Mouse (Mus musculus): ENCODE data around the gene Srebf2. TPM values are rescaled to one million over a fixed set of nuclear protein-coding genes. Genes with fewer than 3 reads are reported as not detected.

Gene Srebf2
- total RNA-seq, 2 experiments from 2014 or later: 11.4 to 17.4 TPM

DNA sequence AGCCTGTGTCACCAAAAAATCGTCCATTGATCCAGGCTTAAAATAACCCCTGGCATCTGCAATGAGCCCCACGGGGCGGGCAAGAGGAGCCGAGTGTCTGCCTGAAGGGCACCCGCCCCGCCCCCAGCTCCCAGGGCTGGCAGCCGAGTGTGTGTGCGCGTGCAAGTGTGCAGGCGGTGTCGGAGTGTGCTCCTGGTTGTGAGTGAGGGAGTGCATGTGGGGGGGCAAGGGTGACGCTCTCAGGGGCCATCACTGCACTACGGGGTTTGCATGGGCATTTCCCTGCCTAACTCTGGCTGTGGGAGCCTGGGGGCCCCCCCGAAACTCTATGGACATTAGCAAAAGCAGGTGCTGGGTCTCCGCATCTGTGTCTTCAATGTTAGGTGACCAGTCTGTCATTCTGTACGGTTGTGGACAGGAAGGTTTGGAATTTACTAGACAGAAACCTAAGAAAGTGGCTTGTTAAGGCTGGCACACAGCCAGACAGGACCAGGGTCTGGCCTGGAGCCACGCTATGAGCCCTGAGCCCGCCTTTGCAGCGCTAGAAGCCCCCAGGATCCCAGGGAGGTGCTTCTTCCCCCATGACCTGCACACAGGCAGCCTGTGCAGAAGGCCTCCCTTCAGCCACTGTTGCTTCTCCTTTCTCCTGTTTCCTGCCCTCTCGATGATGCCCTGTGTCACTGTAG, 69.3 kb downstream of the Srebf2 start:
- intact Hi-C loops (cut with DNase I): no loop called here
- H3K4me3 ChIP-seq: no peak overlapping the region
- DNase-seq: no peak
- no peak overlapping the region for H3K27ac ChIP-seq
- TF ChIP-seq CTCF (IDR thresholded peaks at IDR 0.05): no peak

DNA sequence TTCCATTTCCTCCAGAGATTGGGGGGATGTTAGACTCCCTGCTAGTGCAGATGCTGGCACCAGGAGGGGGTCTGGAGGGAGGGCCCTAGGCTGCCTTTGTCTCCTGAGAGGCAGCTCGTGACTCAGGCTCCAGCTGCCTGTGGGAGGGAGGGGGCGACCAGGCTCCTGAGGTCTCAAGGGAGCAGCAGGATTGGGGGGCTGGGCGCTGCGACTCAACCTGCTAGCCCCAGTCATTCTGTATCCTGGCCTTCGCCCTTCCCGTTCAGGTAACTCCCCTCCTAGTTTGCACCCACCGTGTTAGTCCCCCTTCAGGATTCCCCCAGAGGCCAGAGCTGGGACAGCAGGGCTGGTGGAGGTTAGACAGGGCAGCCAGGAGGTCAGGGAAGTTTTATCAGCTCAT, 70.1 kb downstream of the Srebf2 start:
- no peak overlapping the region for H3K27ac ChIP-seq
- TF ChIP-seq CTCF (IDR thresholded peaks at IDR 0.05): no peak
- DNase-seq: no peak
- intact Hi-C loops (cut with DNase I): no loop called here
- H3K4me3 ChIP-seq: no peak overlapping the region

DNA sequence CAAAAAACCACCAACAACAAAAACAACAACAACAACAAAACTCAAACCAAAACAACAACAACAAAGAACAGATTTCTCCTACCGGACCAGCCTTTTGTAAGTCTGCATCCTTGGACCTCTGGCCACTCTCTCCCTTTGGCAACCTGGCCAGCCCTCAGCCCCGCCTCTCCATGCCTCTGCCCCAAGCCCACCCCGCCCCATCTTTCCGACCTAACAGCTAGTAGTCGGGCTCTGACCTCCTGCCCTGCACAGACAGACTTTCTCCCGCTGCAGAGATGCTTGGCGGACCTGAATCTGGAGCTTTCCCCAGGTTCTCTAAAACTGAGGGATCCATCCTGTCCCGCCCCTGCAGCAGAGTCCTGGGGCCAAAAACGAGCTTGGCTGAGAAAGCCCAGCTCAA, 71.0 kb downstream of the Srebf2 start:
- intact Hi-C loops (cut with DNase I): no loop called here
- H3K27ac ChIP-seq: no peak overlapping the region
- no peak for DNase-seq
- no peak for TF ChIP-seq CTCF (IDR thresholded peaks at IDR 0.05)
- H3K4me3 ChIP-seq: no peak overlapping the region

DNA sequence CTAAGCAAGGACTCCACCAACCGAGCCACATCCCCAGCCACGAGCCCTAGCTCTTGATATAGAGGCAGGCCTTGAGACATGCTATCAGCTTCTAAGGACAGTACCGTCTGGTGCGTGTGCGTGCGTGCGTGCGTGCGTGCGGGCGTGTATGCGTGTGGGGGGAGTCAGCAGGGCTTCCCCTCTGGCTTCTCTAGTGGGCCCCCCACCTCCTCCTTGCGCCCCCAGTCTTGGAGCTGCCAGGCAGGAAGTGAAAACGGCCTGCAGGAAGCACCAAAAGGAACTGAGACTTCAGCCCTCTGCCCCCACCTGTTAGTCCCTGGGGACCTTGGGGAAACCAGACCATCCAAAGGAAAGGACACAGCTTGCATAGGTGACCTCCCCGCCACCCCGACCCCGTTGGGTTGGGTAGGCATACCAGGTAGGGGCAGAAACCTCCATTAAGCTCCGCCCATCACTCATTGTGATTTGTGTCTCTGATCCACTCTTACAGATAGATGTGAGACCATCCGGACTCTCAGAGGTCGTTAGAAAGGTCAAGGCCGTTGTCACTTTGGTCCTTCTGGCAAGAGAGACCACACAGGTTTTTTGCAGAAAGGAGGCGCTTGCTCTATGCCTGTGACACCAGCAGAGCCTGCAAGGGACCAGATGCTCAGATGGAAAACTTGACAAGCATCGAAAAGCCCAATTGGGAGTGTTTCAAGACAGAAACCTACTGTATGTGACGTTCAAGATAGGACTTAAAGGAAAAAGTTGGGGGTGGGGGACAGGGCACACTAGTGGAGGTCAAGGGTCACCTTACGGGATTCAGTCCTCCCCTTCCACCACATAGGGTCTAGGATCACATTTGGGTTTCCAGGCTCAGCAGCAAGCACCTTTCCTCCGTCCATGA, 72.0 kb downstream of the Srebf2 start:
- DNase-seq: no peak
- no peak overlapping the region for H3K4me3 ChIP-seq
- no peak overlapping the region for H3K27ac ChIP-seq
- intact Hi-C loops (cut with DNase I): no loop called here
- no peak for TF ChIP-seq CTCF (IDR thresholded peaks at IDR 0.05)

DNA sequence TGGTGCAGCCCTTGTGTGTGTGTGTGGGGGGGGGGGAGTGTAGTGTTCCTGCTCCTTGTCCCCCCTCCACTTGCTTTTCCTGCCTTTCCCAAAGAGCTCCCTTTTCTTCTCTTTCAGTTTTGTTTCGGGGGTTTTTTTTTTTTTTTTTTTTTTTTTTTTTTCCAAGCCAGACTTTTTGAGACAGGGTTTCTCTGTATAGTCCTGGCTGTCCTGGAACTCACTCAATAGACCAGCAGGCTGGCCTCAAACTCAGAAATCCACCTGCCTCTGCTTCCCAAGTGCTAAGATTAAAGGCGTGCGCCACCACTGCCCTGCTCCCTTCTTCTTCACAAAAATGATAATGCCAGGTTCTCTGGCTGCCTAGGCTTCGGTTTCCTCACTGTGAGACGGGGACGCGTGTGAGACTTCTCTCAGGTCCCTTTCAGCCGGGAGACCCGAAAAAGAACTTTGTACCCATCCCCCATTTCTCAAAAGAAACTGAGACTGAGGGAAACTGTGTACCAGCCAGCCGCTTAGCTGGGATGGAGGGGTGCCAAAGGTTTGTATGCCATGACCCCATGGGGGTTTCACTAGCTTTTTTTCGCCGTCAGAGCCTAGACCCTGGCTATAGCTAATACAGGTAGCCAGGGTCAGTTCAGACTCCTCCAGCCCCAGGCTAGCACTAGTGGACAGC, 73.2 kb downstream of the Srebf2 start:
- no peak for TF ChIP-seq CTCF (IDR thresholded peaks at IDR 0.05)
- no peak for DNase-seq
- Histone ChIP-seq H3K4me3 (no peak overlapping the region), H3K27ac (no peak overlapping the region)
- intact Hi-C loops (cut with DNase I): no loop called here

DNA sequence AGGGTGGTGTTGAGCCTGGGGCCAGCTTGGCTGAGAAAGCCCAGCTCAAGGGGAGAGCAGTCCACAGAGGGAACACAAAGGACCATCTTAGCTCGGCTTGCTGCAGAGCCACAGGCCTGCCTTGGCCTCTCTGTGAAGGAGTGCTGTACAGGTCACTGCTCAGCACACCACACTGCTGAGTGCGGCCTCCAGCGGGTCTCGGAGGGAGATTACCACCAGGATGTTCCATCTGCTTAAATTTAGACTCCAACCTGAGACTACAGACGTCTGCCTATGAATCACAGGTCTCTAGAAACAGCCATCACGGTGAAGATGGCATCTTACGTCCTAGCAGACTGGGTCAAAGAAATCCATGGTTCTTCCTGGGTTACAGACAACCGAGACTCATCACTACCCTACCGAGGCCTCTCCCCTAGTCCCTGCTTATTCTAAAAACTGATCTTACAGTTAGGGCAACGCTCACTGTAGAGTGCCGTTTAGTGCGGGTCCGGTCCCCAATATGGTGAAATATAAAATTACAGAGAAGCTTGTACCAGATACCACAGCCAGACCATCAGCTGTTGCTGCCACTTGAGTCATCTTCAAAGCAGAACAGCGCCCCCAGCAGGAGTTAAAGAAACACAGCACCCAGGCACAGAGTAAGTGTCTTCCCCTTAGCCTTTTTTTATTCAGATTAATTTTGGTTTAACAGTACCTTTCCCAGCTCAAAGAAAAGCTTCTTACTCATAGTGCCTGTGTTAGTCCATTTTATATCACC, 74.3 kb downstream of the Srebf2 start:
- intact Hi-C loops (cut with DNase I): no loop called here
- no peak overlapping the region for H3K27ac ChIP-seq
- peak; percentile 40 for TF ChIP-seq CTCF (IDR thresholded peaks at IDR 0.05)
- H3K4me3 ChIP-seq: no peak overlapping the region
- DNase-seq: no peak

DNA sequence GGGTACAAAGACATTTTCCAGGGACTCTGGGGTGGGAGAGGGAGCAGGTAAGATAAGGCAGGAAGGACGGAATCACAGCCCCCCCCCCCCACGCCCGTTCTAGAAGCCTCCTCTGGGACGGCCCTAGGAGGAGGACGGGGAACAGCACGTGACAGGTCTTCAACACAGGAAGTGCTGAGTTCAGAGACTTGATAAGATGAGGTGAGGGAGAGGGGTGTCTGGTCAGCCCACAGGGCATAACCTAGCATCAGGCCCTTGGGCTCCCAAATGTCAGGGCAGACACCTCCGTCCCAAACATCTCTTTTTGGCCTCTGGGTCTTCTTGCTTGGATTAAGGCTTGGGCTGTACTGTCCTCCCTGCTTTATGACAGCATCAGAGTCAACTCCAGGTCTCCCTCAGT, 76.3 kb downstream of the Srebf2 start:
- intact Hi-C loops (cut with DNase I): no loop called here
- no peak overlapping the region for H3K27ac ChIP-seq
- TF ChIP-seq CTCF (IDR thresholded peaks at IDR 0.05): no peak
- no peak for DNase-seq
- H3K4me3 ChIP-seq: no peak overlapping the region

DNA sequence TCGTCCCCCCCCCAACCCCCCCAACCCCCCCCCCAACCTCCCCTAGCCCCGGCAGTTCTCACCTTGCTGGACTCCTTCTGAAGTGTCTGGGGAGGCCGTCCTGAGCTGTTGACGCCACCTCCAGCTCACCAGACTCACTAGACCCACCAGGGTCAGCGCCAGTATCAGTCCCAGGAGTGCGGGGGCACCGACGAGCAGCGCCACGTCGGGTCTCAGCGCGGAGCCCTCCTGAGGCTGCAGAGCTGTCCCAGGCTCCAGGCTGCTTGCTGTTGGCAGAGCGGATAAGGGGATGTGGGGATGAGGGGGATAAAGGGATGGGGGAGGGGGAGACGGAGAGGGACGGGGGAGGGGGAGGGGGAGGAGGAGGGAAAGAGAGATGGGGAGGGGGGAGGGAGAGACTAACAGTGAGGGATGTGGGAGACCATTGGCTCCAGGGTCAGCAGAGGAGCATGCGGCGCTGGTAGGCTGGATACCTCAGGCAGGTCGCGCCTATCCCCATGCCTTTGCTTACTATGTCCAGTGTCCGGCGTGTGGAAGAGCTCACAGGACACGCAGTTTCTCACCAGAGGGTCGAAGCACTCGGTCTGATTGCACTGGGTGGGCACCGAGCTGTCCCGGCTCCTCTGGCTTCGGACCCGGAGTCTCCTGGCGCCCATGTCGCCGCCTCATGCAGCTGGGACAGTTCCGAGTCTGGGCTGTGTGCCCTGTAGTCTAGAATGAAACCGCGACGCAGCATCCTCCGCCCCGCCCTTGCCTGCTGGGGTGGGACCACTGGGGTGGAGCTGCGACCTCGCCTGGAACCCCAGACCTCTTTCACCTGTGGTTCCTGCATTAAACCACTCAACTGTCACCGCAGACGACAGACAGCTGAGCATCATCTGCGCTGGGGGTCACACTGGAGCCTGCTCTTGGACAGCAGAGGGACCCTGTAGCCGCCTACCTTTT, 76.9 kb downstream of the Srebf2 start, which contains the start of gene Tnfrsf13c:
Gene Tnfrsf13c (minus strand): TSS at position 713 of the 945 bp plus-strand sequence.
- intact Hi-C loops (cut with DNase I): no loop called here
- DNase-seq: peak; percentile 62
- no peak for TF ChIP-seq CTCF (IDR thresholded peaks at IDR 0.05)
- H3K4me3 ChIP-seq: peak within 1 kb of the TSS; percentile 63
- H3K27ac ChIP-seq: no peak within 1 kb of the TSS

DNA sequence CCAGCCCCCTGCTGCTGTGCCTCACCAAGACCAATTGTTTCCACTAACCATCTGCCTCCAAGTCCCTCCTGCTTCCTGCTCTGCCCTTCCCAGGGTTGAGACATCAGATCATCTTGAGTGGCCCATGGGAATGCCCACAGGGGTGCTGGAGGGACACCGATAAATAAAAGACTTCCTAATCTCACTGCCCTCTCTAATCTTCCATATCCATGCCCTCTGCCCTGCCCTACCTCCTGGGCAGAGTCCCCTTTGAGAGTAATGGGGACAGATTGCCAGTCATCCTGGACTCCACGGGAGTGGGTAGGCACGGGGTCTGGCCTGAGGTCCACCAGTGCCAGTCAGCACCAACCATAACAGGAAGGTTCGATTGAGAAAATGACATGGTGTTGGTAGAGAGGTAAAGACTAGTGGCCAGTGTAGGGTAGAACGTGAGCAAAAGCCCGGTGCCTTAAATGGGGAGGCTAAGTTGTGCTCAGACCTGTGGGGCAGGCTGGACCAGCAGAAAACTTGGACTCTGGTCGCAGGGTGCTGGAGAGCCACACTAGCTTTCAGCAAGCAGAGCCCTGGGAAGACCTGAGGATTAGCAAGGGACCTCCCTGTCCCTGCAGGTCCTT, 77.7 kb downstream of the Srebf2 start:
- no peak for DNase-seq
- no peak overlapping the region for H3K4me3 ChIP-seq
- intact Hi-C loops (cut with DNase I): no loop called here
- no peak overlapping the region for H3K27ac ChIP-seq
- TF ChIP-seq CTCF (IDR thresholded peaks at IDR 0.05): no peak

DNA sequence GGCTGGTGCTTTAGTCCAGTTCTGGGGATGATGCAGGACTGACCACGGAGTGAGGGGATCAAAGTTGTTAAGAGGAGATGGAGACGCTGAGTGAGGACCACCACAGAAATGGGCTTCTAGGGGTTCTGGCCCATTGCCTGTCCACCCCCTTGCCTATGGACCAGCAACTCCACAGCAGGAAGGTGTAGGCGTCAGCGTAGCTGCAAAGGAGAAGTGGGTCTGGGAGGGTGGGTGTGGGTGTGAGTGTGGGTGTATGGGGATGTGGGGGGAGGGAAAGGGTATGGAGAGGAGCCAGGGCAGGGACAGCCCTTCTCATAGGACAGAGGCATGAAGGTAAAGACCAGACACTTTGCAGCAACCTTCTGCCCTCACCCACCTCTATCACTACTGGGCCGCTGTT, 78.8 kb downstream of the Srebf2 start:
- no peak for DNase-seq
- intact Hi-C loops (cut with DNase I): no loop called here
- TF ChIP-seq CTCF (IDR thresholded peaks at IDR 0.05): no peak
- H3K27ac ChIP-seq: no peak overlapping the region
- no peak overlapping the region for H3K4me3 ChIP-seq

DNA sequence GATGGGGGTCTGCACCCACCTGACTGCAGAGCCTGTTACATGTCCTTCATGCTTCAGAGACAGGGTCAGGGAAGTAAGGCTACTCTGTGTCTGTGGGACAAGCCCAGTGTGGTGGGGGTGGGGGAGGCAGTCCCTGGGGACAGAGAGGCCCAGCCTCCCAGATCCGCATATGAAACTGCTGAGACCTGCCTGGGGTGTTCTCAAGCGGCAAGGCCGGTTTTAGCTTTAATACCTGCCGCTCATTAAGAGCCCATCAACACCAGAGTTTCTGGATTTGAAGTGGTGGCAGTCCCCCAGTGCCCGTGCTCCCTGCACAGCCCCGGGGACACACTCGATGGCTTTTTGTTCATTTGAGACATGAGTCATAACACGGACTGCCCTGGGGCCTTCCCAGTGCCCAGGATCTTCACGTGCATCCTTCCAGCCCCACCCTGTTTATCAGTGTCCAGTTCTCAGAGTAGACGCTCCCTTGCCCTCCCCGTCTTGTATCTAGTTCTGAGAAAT, 82.6 kb downstream of the Srebf2 start:
- Histone ChIP-seq H3K27ac (no peak overlapping the region), H3K4me3 (no peak overlapping the region)
- no peak for TF ChIP-seq CTCF (IDR thresholded peaks at IDR 0.05)
- intact Hi-C loops (cut with DNase I): no loop called here
- DNase-seq: no peak

All from gastrocnemius, adult 2 months (tissue).